Mouse (Mus musculus) cerebellum, adult 2 months (tissue): ENCODE data around the gene Fbxl17.

ENCODE experiments used
- CTCF ChIP-seq: fragments of 200-500 bp; IDR thresholded peaks from 2 replicates; pipeline ENCODE4 v1.5.1; 2011; ENCODE audit warnings: low read depth, mild to moderate bottlenecking, control low read depth, low read length, moderate library complexity, borderline replicate concordance; ENCODE audit not compliant: insufficient read depth
- POLR2A ChIP-seq: fragments of 200-500 bp; IDR thresholded peaks from 2 replicates; pipeline ENCODE4 v1.6.1; 2011; ENCODE audit warnings: low read length, control low read depth, borderline replicate concordance; ENCODE audit not compliant: insufficient read depth

GRCm38 (mm10) chr17:63447691-63448090, 52.1 kb downstream of the Fbxl17 start:
- TF ChIP-seq CTCF (no peak), POLR2A (no peak)
